Mouse (Mus musculus): Measurements from ENCODE around the gene Olfr313. TPM values are rescaled to one million over a fixed set of nuclear protein-coding genes. Genes with fewer than 3 reads are reported as not detected.
"Not testable (repeated sequence)": the region's sequence is repeated elsewhere in the genome, so short reads cannot be mapped to it uniquely, and the experiment has no call there.

Olfr313 gene
- not detected in 2 replicates for polyA plus RNA-seq (2015; fragmentation: Nextera tagmentation; extraction: Ambion mirVana)

GRCm38 (mm10) chr11:58814700-58815099 is at the start of gene Olfr313:
Gene Olfr313, plus strand, starts transcription at chr11:58815000.
- H3K4me1 ChIP-seq (replicated peaks; ENCODE audit: control insufficient read depth, insufficient read depth); H3K4me3 ChIP-seq (ENCODE audit: low read depth, low read length); H3K9ac ChIP-seq (ENCODE audit: low read length); H3K27ac ChIP-seq (replicated peaks); H3K4me2 ChIP-seq (replicated peaks; ENCODE audit: low read depth); H3K27me3 ChIP-seq (ENCODE audit: control insufficient read depth, insufficient read depth, low read length); DNase-seq (ENCODE audit: low spot score); ATAC-seq (ENCODE audit: low FRiP score, low TSS enrichment); H3K9me3 ChIP-seq (ENCODE audit: control insufficient read depth, low read length); H3K36me3 ChIP-seq (ENCODE audit: control insufficient read depth, insufficient read depth, low read length): not testable (repeated sequence)
- WGBS = 38% methylated on average over 1 of the region's 1 CpGs

- no peak within 1 kb of the TSS for H3K4me3 ChIP-seq (ENCODE audit: low read depth, low read length)
- no peak for DNase-seq (ENCODE audit: low spot score)
These were observed 41.9 kb upstream of the Olfr313 start, which contains the start of gene Olfr315 for GRCm38 (mm10) chr11:58772888-58773287. Gene Olfr315, plus strand, starts transcription at chr11:58773188.

GRCm38 (mm10) chr11:58782480-58783089 is 32.2 kb upstream of the Olfr313 start, which contains the start of gene Olfr314:
Gene Olfr314, plus strand, starts transcription at chr11:58782952.
- no peaks in the 10 kb centered on the region for H3K4me1 ChIP-seq (replicated peaks; ENCODE audit: control insufficient read depth, insufficient read depth)
- TF ChIP-seq CTCF (IDR thresholded peaks at IDR 0.05; ENCODE audit: low read depth) = no peak
- no peak for TF ChIP-seq EP300 (optimal IDR thresholded peaks at IDR 0.05)
- ATAC-seq (ENCODE audit: low FRiP score, low TSS enrichment) (no peak), DNase-seq (ENCODE audit: low spot score) (no peak)
- no peaks in the 10 kb centered on the region for H3K27me3 ChIP-seq (ENCODE audit: control insufficient read depth, insufficient read depth, low read length)
- no peak within 1 kb of the TSS for H3K27ac ChIP-seq (replicated peaks)
- H3K36me3 ChIP-seq (ENCODE audit: control insufficient read depth, insufficient read depth, low read length) = no peaks in the 10 kb centered on the region
- H3K4me3 ChIP-seq (ENCODE audit: low read depth, low read length) = no peak within 1 kb of the TSS
- no peak within 1 kb of the TSS for H3K4me2 ChIP-seq (replicated peaks; ENCODE audit: low read depth)
- WGBS = 62% methylated on average over 6 of the region's 6 CpGs
- no peaks in the 10 kb centered on the region for H3K9me3 ChIP-seq (ENCODE audit: control insufficient read depth, low read length)
- H3K9ac ChIP-seq (ENCODE audit: low read length) = no peak within 1 kb of the TSS

More at GRCm38 (mm10) chr11:58772888-58773287, 41.9 kb upstream of the Olfr313 start, which contains the start of gene Olfr315:
- Histone ChIP-seq H3K27ac (replicated peaks) (no peak within 1 kb of the TSS), H3K4me1 (replicated peaks; ENCODE audit: control insufficient read depth, insufficient read depth) (no peaks in the 10 kb centered on the region), H3K9ac (ENCODE audit: low read length) (no peak within 1 kb of the TSS), H3K9me3 (ENCODE audit: control insufficient read depth, low read length) (no peaks in the 10 kb centered on the region), H3K27me3 (ENCODE audit: control insufficient read depth, insufficient read depth, low read length) (no peaks in the 10 kb centered on the region), H3K4me2 (replicated peaks; ENCODE audit: low read depth) (no peak within 1 kb of the TSS), H3K36me3 (ENCODE audit: control insufficient read depth, insufficient read depth, low read length) (no peaks in the 10 kb centered on the region)
- no peak for ATAC-seq (ENCODE audit: low FRiP score, low TSS enrichment)
- TF ChIP-seq CTCF (IDR thresholded peaks at IDR 0.05; ENCODE audit: low read depth) (no peak), EP300 (optimal IDR thresholded peaks at IDR 0.05) (no peak)

GRCm38 (mm10) chr11:58784182-58784581 is 30.6 kb upstream of the Olfr313 start:
- no peaks in the 10 kb centered on the region for H3K36me3 ChIP-seq (ENCODE audit: control insufficient read depth, insufficient read depth, low read length)
- DNase-seq (ENCODE audit: low spot score) (no peak), ATAC-seq (ENCODE audit: low FRiP score, low TSS enrichment) (no peak)
- no peaks in the 10 kb centered on the region for H3K4me1 ChIP-seq (replicated peaks; ENCODE audit: control insufficient read depth, insufficient read depth)
- no peak overlapping the region for H3K27ac ChIP-seq (replicated peaks)
- 81% methylated on average over 2 of the region's 2 CpGs for WGBS
- TF ChIP-seq CTCF (IDR thresholded peaks at IDR 0.05; ENCODE audit: low read depth) (no peak), EP300 (optimal IDR thresholded peaks at IDR 0.05) (no peak)
- H3K9ac ChIP-seq (ENCODE audit: low read length) = no peak overlapping the region
- H3K9me3 ChIP-seq (ENCODE audit: control insufficient read depth, low read length) = no peaks in the 10 kb centered on the region
- no peak overlapping the region for H3K4me3 ChIP-seq (ENCODE audit: low read depth, low read length)
- H3K4me2 ChIP-seq (replicated peaks; ENCODE audit: low read depth) = no peak overlapping the region
- H3K27me3 ChIP-seq (ENCODE audit: control insufficient read depth, insufficient read depth, low read length) = no peaks in the 10 kb centered on the region

GRCm38 (mm10) chr11:58787651-58788050 is 27.1 kb upstream of the Olfr313 start:
- Histone ChIP-seq H3K4me2 (replicated peaks; ENCODE audit: low read depth) (no peak overlapping the region), H3K27me3 (ENCODE audit: control insufficient read depth, insufficient read depth, low read length) (no peaks in the 10 kb centered on the region), H3K27ac (replicated peaks) (no peak overlapping the region), H3K9me3 (ENCODE audit: control insufficient read depth, low read length) (no peaks in the 10 kb centered on the region), H3K9ac (ENCODE audit: low read length) (no peak overlapping the region), H3K4me3 (ENCODE audit: low read depth, low read length) (no peak overlapping the region), H3K36me3 (ENCODE audit: control insufficient read depth, insufficient read depth, low read length) (no peaks in the 10 kb centered on the region), H3K4me1 (replicated peaks; ENCODE audit: control insufficient read depth, insufficient read depth) (no peaks in the 10 kb centered on the region)
- DNase-seq (ENCODE audit: low spot score) = no peak
- whole genome bisulfite sequencing = 67% methylated on average over 10 of the region's 10 CpGs
- TF ChIP-seq EP300 (optimal IDR thresholded peaks at IDR 0.05) (no peak), CTCF (IDR thresholded peaks at IDR 0.05; ENCODE audit: low read depth) (no peak)
- ATAC-seq (ENCODE audit: low FRiP score, low TSS enrichment) = no peak

GRCm38 (mm10) chr11:58788346-58788745 is 26.5 kb upstream of the Olfr313 start:
- TF ChIP-seq EP300 (optimal IDR thresholded peaks at IDR 0.05) (no peak), CTCF (IDR thresholded peaks at IDR 0.05; ENCODE audit: low read depth) (no peak)
- DNase-seq (ENCODE audit: low spot score) = no peak
- no peak for ATAC-seq (ENCODE audit: low FRiP score, low TSS enrichment)
- Histone ChIP-seq H3K4me1 (replicated peaks; ENCODE audit: control insufficient read depth, insufficient read depth) (no peaks in the 10 kb centered on the region), H3K4me3 (ENCODE audit: low read depth, low read length) (no peak overlapping the region), H3K36me3 (ENCODE audit: control insufficient read depth, insufficient read depth, low read length) (no peaks in the 10 kb centered on the region), H3K27me3 (ENCODE audit: control insufficient read depth, insufficient read depth, low read length) (no peaks in the 10 kb centered on the region), H3K9me3 (ENCODE audit: control insufficient read depth, low read length) (no peaks in the 10 kb centered on the region), H3K9ac (ENCODE audit: low read length) (no peak overlapping the region), H3K4me2 (replicated peaks; ENCODE audit: low read depth) (no peak overlapping the region), H3K27ac (replicated peaks) (no peak overlapping the region)
- 73% methylated on average over 8 of the region's 8 CpGs for WGBS

Data from stomach, postnatal 0 days (tissue).